Mouse (Mus musculus): ENCODE results near the gene Reln.

Gene Reln

GRCm38 (mm10) chr5:22094984-22095383 lies 249.5 kb downstream of the Reln start:
- DNase-seq, result no peak

GRCm38 (mm10) chr5:22094043-22094442 lies 250.5 kb downstream of the Reln start:
- no peak for DNase-seq

DNA sequence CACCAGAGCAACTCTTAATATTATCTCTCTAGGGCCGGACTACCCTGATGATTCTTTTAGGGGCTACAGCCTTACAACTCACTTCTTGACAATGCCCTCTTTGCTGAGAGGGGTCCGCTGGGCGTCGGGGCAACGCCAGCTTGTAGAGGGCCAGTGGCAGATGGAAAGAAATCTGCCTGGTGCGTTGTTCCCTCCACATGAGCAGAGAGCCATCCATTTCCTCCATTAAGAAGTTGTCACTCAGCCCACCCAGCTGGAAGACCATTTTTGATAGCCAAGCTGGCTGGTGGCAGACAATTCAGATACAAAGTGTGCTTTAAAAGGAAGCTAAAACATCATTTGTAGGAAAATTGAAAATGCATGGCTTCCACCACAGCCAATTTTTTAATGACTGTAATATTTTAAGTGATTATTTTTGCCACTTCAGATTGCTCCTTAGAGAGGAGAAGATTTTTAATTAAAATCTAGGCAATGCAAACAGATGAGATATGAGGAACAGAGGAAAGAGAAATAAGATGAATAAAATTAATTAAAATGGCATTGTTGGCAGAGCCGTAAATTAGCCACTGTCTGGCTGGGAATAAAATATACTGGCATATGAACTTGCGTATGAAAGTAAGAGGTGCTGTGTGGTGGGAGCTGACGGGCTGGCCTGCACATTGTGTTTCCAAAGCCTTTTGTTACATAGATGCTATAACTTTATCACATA lies 251.2 kb downstream of the Reln start:
- DNase-seq, result no peak

DNA sequence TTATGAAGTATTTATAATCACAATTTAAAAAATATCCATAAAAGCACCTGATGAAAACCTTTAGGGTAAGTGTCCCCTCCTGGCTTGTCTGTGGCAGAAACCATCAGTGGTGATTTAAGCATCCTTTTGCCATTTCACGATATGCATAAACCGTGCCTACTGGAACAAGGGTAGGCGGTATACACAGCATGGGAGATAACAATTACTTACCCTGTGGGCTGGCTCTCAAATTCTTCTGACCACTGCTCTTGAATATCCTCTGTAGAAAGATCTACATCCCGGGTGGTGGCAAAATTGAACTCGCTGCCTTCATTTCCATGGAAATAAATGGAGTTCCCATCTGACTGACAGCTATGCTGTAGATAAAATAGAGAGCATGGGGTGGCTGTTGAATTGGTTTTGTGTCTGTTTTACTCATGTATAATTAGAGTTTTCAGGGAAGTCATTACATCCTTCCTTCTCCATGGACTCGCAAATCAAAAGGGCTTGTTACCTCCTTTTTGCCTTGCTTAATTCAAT lies 264.0 kb downstream of the Reln start:
- DNase-seq, result no peak

GRCm38 (mm10) chr5:22074971-22075370 lies 269.5 kb downstream of the Reln start:
- no peak for DNase-seq

DNA sequence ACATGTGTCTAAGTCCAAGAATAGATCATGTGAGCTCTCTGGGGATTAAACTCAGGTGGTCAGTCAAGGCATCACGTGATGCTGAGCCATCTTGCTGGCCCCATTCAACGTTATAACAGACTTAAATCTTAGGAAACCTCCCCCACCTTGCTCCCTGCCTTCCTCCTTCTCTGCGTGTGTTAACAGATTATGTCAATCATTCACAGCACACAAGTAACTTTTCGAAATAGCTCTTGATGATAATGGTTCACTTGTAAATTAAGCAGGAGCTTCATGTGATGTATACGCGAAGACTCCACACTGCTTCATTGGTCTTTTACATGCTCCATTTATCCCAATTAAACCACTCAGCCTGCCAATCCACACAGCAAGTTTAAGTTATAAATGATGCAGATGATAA lies 271.9 kb downstream of the Reln start:
- no peak for DNase-seq

- no peak for DNase-seq
Measured at GRCm38 (mm10) chr5:22059251-22059650, 285.3 kb downstream of the Reln start.

DNA sequence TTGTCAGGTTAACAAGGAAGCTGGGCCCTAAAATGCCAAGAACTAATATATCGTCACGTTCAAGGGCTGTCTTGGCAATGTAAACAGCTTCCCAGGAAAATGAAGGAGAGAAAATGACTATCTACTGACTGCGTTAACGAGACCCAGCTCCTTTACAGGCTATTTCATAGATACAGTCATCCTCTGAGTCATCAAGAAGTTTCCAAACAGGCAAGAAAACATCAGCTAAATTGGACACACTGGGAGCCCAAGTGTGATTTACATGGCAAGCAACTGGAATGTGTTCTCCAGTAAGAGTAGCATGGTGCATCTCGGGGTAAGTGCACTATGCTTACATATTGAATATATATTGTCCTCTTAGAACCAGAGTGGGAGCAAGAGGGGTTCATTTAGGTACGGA lies 302.7 kb downstream of the Reln start:
- DNase-seq, result no peak

GRCm38 (mm10) chr5:22039375-22040149 lies 304.9 kb downstream of the Reln start:
- DNase-seq, result no peak

- DNase-seq, result no peak
Measured at GRCm38 (mm10) chr5:22035201-22035600, 309.3 kb downstream of the Reln start.

- DNase-seq, result no peak
Measured at GRCm38 (mm10) chr5:22033039-22033438, 311.5 kb downstream of the Reln start.

DNA sequence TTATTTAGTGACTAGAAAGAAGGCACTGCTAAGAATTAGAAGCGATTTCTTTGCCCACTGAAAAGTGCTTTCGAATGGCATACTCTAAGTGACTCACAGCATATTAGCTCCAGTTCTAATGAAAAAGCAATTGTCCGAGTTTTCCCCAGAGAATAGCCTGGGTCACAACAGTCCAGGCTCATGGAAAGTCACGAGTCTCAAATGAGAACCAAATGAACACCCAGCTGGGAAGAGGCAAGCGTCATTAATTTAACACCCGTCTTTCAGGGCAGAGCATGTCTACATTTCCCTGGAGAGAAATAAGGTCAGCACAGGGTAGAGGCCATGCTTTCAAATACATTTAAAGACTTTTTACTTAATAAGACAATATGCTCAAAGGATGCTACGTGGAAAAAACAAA lies 312.8 kb downstream of the Reln start:
- no peak for DNase-seq

- DNase-seq, result no peak
Measured at GRCm38 (mm10) chr5:22028379-22028778, 316.1 kb downstream of the Reln start.

DNA sequence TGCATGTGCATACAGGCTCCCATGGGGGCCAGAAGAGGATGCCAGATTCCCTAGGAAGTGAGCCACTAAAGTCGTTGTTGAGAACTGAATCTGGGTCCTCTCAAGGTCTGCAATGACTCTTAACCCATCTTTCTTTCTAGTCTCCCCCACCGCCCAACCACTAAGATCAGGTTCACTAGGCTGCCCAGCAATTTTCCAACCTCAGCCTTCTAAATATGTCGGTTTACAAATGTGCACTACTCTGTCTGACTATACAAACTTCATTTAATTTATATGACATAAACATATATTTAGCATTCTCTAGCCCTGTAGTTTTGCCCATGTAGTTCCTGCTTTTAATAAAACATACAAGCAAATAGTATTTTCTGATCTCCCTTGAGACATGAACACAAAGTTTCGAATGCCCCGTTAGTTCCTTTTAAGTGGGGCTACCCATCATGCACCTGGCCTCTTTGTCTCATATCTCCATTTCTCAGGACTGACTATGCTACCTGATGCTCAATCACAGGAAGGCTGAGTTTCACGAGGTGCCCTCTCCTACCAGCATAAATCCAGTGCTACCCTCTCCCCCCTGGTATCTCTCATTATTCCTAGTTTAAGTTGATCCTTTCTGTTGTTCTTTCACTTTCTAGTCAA lies 317.1 kb downstream of the Reln start:
- no peak for DNase-seq

GRCm38 (mm10) chr5:22025746-22026145 lies 318.8 kb downstream of the Reln start:
- no peak for DNase-seq

DNA sequence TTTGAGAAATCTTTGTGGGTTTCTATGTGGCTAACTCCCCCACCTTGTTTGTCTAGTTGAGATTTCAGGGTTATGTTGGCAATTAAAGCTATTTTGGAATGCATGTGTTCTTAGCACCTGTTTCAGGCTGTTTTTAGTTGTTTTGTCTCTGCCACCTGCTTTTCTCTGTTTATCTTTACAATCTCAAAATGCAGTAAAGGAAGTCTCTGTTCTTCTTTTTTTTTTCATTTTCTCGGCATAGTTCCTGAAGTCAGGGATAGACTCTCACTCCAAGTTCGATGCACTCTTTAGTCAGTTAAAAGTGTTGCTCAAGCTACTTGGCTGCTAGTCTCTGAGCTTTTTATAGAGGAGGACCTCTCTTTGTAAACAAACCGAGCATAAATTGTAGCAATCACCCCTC lies 320.4 kb downstream of the Reln start:
- no peak for DNase-seq

GRCm38 (mm10) chr5:22017896-22018295 lies 326.6 kb downstream of the Reln start:
- no peak for DNase-seq

GRCm38 (mm10) chr5:22014459-22014858 lies 330.0 kb downstream of the Reln start:
- no peak for DNase-seq

GRCm38 (mm10) chr5:22009142-22009541 lies 335.4 kb downstream of the Reln start:
- no peak for DNase-seq

DNA sequence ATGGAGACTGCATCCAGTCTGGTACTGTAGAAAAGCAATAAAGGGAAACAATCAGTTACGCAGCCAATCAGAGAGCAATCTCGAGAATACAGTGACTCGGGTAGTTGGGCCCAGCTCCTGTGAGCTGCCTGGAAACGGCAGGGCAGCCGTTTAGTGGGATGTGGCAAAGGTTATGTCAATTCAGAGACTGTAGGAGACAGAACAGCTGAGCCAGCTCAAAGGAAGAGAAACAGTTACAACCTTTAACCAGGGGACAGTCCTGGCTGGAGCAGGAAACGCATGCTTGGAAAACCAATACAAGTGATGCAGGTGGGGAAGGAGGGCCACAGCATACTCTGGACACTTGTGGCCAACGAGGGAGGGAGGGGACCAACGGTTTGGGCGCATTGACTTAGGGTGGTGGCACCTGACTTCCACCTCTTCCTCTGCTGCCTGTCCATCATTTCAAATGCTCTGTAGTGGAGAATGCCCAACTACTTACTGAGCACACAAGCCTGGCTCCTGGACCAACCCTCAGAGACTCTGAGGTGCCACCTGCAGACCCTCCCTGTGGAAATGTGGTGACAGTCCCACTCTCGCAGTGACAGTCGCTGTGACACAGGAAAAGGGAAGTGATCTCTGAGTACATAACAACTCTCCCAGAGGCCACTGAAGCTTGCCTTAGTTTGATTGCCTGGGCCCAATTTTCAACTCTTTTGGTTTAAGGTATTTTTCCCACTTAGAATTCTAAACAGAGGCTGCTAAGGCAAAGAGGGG lies 337.0 kb downstream of the Reln start:
- no peak for DNase-seq

DNA sequence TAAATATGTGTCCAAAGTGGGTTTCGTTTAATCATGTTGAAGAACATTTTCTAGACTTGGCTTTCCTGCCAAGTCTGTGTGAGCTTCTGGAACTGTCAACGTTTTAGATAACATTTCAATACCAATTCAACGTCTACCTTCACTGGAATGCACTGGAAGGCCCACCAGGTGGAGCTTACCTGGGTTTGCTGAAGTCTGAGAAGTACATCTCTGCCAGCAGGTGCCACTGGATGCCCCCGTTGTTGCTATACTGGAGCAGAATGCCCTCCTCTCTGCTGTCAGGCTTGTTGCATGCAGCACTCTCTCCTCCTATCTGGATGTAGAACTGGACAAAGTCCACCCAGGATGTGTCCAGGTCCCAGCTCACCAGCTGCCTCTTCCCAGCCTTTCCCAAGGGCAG lies 340.6 kb downstream of the Reln start:
- no peak for DNase-seq

GRCm38 (mm10) chr5:21987711-21988110 lies 356.8 kb downstream of the Reln start:
- DNase-seq, result no peak

- peak; percentile 44 for DNase-seq
Measured at GRCm38 (mm10) chr5:21986311-21986710, 358.2 kb downstream of the Reln start.
